Mouse (Mus musculus): ENCODE results near the gene Map6.

DNA sequence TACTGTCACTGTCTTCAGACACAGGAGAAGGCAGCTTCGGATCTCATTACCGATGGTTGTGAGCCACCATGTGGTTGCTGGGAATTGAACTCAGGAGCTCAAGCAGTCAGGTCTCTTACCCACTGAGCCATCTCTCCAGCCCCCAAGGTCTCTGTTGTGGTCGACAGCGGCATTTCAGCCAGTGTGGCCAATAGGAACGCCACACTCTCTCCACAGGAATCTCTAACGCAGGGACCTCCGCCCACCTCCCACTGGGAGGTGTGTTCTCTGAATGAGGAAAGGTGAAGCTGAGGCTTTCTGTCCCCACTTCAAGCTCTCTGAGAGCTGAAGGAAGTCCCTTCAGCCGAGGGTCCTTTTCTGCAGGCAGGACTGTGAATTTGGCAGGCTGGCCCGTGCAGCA, 16.9 kb upstream of the Map6 start:
- TF ChIP-seq CTCF (IDR thresholded peaks at IDR 0.05; ENCODE audit: low read depth) (no peak), EP300 (optimal IDR thresholded peaks at IDR 0.05) (no peak)
